Mouse (Mus musculus) hindbrain, embryonic 16.5 days (tissue): Measurements from ENCODE around the gene 1700011L22Rik. TPM values are rescaled to one million over a fixed set of nuclear protein-coding genes. Genes with fewer than 3 reads are reported as not detected.

ENCODE experiments used
- ATAC-seq: fragments of 200-750 bp; cut with Nextera tagmentation; 2 replicates; pipeline ENCODE4 v1.8.0; 2017; ENCODE audit warnings: moderate TSS enrichment, moderate library complexity
- H3K27ac ChIP-seq: fragments of 300-500 bp; sonication (generic); 2 replicates; pipeline ENCODE4 v1.5.1; 2014; ENCODE audit warnings: low read depth, mild to moderate bottlenecking, control low read depth, low read length, moderate library complexity
- H3K27me3 ChIP-seq: fragments of 300-500 bp; sonication (generic); replicated peaks from 2 replicates; pipeline ENCODE4 v1.6.1; 2014; ENCODE audit warnings: low read length; ENCODE audit not compliant: control insufficient read depth, insufficient read depth
- H3K36me3 ChIP-seq: fragments of 300-500 bp; sonication (generic); 2 replicates; pipeline ENCODE4 v1.6.1; 2014; ENCODE audit warnings: mild to moderate bottlenecking, low read length, moderate library complexity, mixed read lengths; ENCODE audit not compliant: control insufficient read depth, insufficient read depth
- H3K4me1 ChIP-seq: fragments of 300-500 bp; sonication (generic); 2 replicates; pipeline ENCODE4 v1.6.1; 2014; ENCODE audit warnings: low read depth, low read length; ENCODE audit not compliant: control insufficient read depth, insufficient read depth
- H3K4me2 ChIP-seq: fragments of 300-500 bp; sonication (generic); 2 replicates; pipeline ENCODE4 v1.6.1; 2014; ENCODE audit warnings: mild to moderate bottlenecking, low read length, control low read depth, moderate library complexity
- H3K4me3 ChIP-seq: fragments of 300-500 bp; sonication (generic); 2 replicates; pipeline ENCODE4 v1.5.1; 2014; ENCODE audit warnings: mild to moderate bottlenecking, low read length, control low read depth, moderate library complexity
- H3K9ac ChIP-seq: fragments of 300-500 bp; sonication (generic); 2 replicates; pipeline ENCODE4 v1.6.1; 2014; ENCODE audit warnings: low read depth, mild to moderate bottlenecking, control low read depth, low read length, moderate library complexity
- H3K9me3 ChIP-seq: fragments of 300-500 bp; sonication (generic); 2 replicates; pipeline ENCODE4 v1.6.1; 2014; ENCODE audit warnings: mild to moderate bottlenecking, low read length, moderate library complexity; ENCODE audit not compliant: control insufficient read depth
- WGBS: fragments of 180-500 bp; shearing (Covaris S2); extraction: QIAGEN DNeasy Blood & Tissue Kit; methylation state at CpG from one replicate; pipeline ENCODE4 v1.1.7; 2014; 5-methylcytosine and 5-hydroxymethylcytosine counted together
- polyA plus RNA-seq: library from polyadenylated mRNA; unstranded; fragments of >200 nt; fragmentation: Nextera tagmentation; extraction: Ambion mirVana; gene quantifications from 2 replicates; pipeline ENCODE4 v1.2.1, GENCODE M21; 2015

1700011L22Rik gene
- polyA plus RNA-seq, 1 experiment from 2014 or later: not detected

GRCm38 (mm10) chr8:79256076-79256705 lies 7.8 kb upstream of the 1700011L22Rik start:
- ATAC-seq: no peak
- Histone ChIP-seq H3K27me3 (no peaks in the 10 kb centered on the region), H3K9me3 (no peaks in the 10 kb centered on the region), H3K36me3 (no peaks in the 10 kb centered on the region), H3K4me2 (no peak overlapping the region), H3K27ac (no peak overlapping the region), H3K4me3 (no peak overlapping the region), H3K9ac (no peak overlapping the region), H3K4me1 (no peaks in the 10 kb centered on the region)
- 68% methylated on average over 8 of the region's 8 CpGs for WGBS

GRCm38 (mm10) chr8:79253742-79254141 lies 5.4 kb upstream of the 1700011L22Rik start:
- Histone ChIP-seq H3K36me3 (no peaks in the 10 kb centered on the region), H3K4me2 (no peak overlapping the region), H3K9ac (no peak overlapping the region), H3K9me3 (no peaks in the 10 kb centered on the region), H3K4me3 (no peak overlapping the region), H3K27me3 (no peaks in the 10 kb centered on the region), H3K4me1 (no peaks in the 10 kb centered on the region), H3K27ac (no peak overlapping the region)
- 78% methylated on average over 6 of the region's 6 CpGs for WGBS
- ATAC-seq: peak; percentile 37; the same call in 1 of the 2 replicates

DNA sequence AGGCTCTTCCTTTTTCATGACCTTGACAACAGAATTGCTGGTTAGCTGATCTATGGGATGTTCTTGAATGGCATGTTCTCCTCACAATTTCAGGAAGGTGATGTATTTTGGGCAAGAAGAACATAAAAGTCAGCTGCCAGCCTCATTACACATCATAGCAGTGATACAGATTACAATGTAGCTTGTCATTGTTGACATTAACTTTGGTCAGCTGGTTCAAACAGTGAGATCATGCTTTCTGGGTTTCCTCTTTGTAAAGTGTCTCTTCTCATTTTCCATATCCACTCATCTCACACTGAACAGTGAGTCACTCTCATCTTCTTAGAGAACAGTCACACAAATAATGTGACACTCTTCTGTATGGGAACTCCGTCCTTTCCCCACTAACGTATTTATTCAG lies 4.9 kb downstream of the 1700011L22Rik start:
- 94% methylated on average over 2 of the region's 2 CpGs for WGBS
- no peaks in the 10 kb centered on the region for H3K9me3 ChIP-seq
- no peaks in the 10 kb centered on the region for H3K4me1 ChIP-seq
- ATAC-seq: no peak
- H3K4me3 ChIP-seq: no peak overlapping the region
- H3K27me3 ChIP-seq: no peaks in the 10 kb centered on the region
- H3K9ac ChIP-seq: no peak overlapping the region
- H3K36me3 ChIP-seq: no peaks in the 10 kb centered on the region
- no peak overlapping the region for H3K27ac ChIP-seq
- H3K4me2 ChIP-seq: no peak overlapping the region

- Histone ChIP-seq H3K27ac (no peak overlapping the region), H3K9ac (no peak overlapping the region), H3K36me3 (no peaks in the 10 kb centered on the region), H3K4me3 (no peak overlapping the region), H3K27me3 (no peaks in the 10 kb centered on the region), H3K4me1 (no peaks in the 10 kb centered on the region), H3K9me3 (no peaks in the 10 kb centered on the region), H3K4me2 (no peak overlapping the region)
- no peak for ATAC-seq
- WGBS: 81% methylated on average over 7 of the region's 7 CpGs
These were observed 8.4 kb downstream of the 1700011L22Rik start for GRCm38 (mm10) chr8:79239996-79240395.

- ATAC-seq: no peak
- no peak overlapping the region for H3K4me2 ChIP-seq
- H3K27me3 ChIP-seq: no peaks in the 10 kb centered on the region
- no peaks in the 10 kb centered on the region for H3K9me3 ChIP-seq
- H3K27ac ChIP-seq: no peak overlapping the region
- 92% methylated on average over 3 of the region's 3 CpGs for WGBS
- H3K9ac ChIP-seq: no peak overlapping the region
- H3K4me3 ChIP-seq: no peak overlapping the region
- no peaks in the 10 kb centered on the region for H3K36me3 ChIP-seq
- no peaks in the 10 kb centered on the region for H3K4me1 ChIP-seq
These were observed 9.1 kb downstream of the 1700011L22Rik start for GRCm38 (mm10) chr8:79239320-79239719.

- Histone ChIP-seq H3K9me3 (peaks cover 3% of the 10 kb centered on the region), H3K4me1 (no peaks in the 10 kb centered on the region), H3K27ac (no peak overlapping the region), H3K9ac (no peak overlapping the region), H3K36me3 (no peaks in the 10 kb centered on the region), H3K27me3 (no peaks in the 10 kb centered on the region), H3K4me3 (no peak overlapping the region), H3K4me2 (no peak overlapping the region)
- 81% methylated on average over 8 of the region's 8 CpGs for WGBS
- ATAC-seq: no peak
These were observed 19.0 kb downstream of the 1700011L22Rik start for GRCm38 (mm10) chr8:79229266-79229888.

DNA sequence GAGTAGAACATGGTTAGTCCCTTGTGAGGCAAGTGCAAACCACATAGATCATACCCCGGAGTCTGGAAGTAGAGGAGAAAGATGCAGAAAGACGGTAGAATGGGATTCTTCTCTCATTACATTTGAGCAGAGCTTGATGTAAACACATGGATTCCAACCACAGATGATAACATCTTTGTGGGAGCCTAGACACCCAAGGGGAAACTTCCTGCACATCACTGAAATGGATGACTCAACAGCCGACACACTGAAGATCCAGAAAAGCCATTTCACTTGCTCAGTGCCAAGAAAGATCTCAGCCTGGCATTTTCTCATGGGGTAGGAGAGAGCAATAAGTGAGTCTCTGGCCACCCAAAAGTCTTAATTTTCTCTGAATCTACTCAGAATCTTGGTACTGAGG lies 20.5 kb downstream of the 1700011L22Rik start:
- H3K27ac ChIP-seq: no peak overlapping the region
- H3K9ac ChIP-seq: no peak overlapping the region
- 92% methylated on average over 3 of the region's 3 CpGs for WGBS
- H3K9me3 ChIP-seq: peaks cover 4% of the 10 kb centered on the region
- H3K4me2 ChIP-seq: no peak overlapping the region
- H3K4me3 ChIP-seq: no peak overlapping the region
- H3K4me1 ChIP-seq: no peaks in the 10 kb centered on the region
- H3K27me3 ChIP-seq: no peaks in the 10 kb centered on the region
- no peaks in the 10 kb centered on the region for H3K36me3 ChIP-seq
- no peak for ATAC-seq

- H3K9ac ChIP-seq: no peak overlapping the region
- no peak overlapping the region for H3K27ac ChIP-seq
- H3K4me2 ChIP-seq: no peak overlapping the region
- H3K36me3 ChIP-seq: no peaks in the 10 kb centered on the region
- H3K27me3 ChIP-seq: no peaks in the 10 kb centered on the region
- H3K9me3 ChIP-seq: peaks cover 4% of the 10 kb centered on the region
- H3K4me3 ChIP-seq: no peak overlapping the region
- WGBS: 80% methylated on average over 4 of the region's 4 CpGs
- no peak for ATAC-seq
- H3K4me1 ChIP-seq: no peaks in the 10 kb centered on the region
These were observed 21.2 kb downstream of the 1700011L22Rik start for GRCm38 (mm10) chr8:79227194-79227593.

GRCm38 (mm10) chr8:79226046-79226445 lies 22.3 kb downstream of the 1700011L22Rik start:
- WGBS: 99% methylated on average over 3 of the region's 3 CpGs
- H3K9ac ChIP-seq: no peak overlapping the region
- peaks cover 4% of the 10 kb centered on the region for H3K9me3 ChIP-seq
- no peaks in the 10 kb centered on the region for H3K4me1 ChIP-seq
- H3K36me3 ChIP-seq: no peaks in the 10 kb centered on the region
- no peak for ATAC-seq
- no peak overlapping the region for H3K4me2 ChIP-seq
- no peaks in the 10 kb centered on the region for H3K27me3 ChIP-seq
- no peak overlapping the region for H3K27ac ChIP-seq
- no peak overlapping the region for H3K4me3 ChIP-seq
